Mouse (Mus musculus): Measurements from ENCODE around the gene Olfr1494. TPM values are rescaled to one million over a fixed set of nuclear protein-coding genes. Genes with fewer than 3 reads are reported as not detected.

The Olfr1494 gene
- total RNA-seq (2021) = not detected
- long read RNA-seq = 0 reads

- no peak for DNase-seq (ENCODE audit: low spot score in 2 of 2)
These were observed at the start of gene Olfr1494 for GRCm38 (mm10) chr19:13739428-13739827. Gene Olfr1494 (plus strand): TSS chr19:13739728.

- no peak for DNase-seq (ENCODE audit: low spot score in 2 of 2)
These were observed 42.6 kb upstream of the Olfr1494 start, which contains the start of gene Olfr1491 for GRCm38 (mm10) chr19:13696968-13697367. Gene Olfr1491 (plus strand): TSS chr19:13697268.

- DNase-seq (ENCODE audit: low spot score in 2 of 2) = no peak
These were observed 16.6 kb upstream of the Olfr1494 start, which contains the start of gene Olfr1493-ps1 for GRCm38 (mm10) chr19:13722978-13723377. Gene Olfr1493-ps1 (plus strand): TSS chr19:13723278.

- no peak for DNase-seq (ENCODE audit: low spot score in 2 of 2)
These were observed 9.8 kb downstream of the Olfr1494 start for GRCm38 (mm10) chr19:13749366-13749765.

GRCm38 (mm10) chr19:13764306-13764705 lies 24.8 kb downstream of the Olfr1494 start, which contains the start of gene Olfr1495:
Gene Olfr1495 (plus strand): TSS chr19:13764606.
- DNase-seq (ENCODE audit: low spot score in 2 of 2) = no peak

GRCm38 (mm10) chr19:13768565-13769276 lies 29.2 kb downstream of the Olfr1494 start:
- no peak for DNase-seq (ENCODE audit: low spot score in 2 of 2)

- no peak for DNase-seq (ENCODE audit: low spot score in 2 of 2)
These were observed 38.0 kb downstream of the Olfr1494 start, which contains the start of gene Olfr1496 for GRCm38 (mm10) chr19:13777578-13777977. Gene Olfr1496 (plus strand): TSS chr19:13777878.

- DNase-seq (ENCODE audit: low spot score in 2 of 2) = no peak
These were observed 58.6 kb downstream of the Olfr1494 start, which contains the start of gene Olfr1497 for GRCm38 (mm10) chr19:13798102-13798501. Gene Olfr1497 (minus strand): TSS chr19:13798202.

Other genes with a start within 250 kb of the Olfr1494 start
- gene Olfr1477, start 239.2 kb upstream of the Olfr1494 start, total RNA-seq (2021) = not detected
- not detected for gene Olfr1480, start 211.8 kb upstream of the Olfr1494 start, total RNA-seq (2021)
- not detected for gene Olfr1484, start 156.2 kb upstream of the Olfr1494 start, total RNA-seq (2021)
- not detected for gene Olfr1487, start 122.4 kb upstream of the Olfr1494 start, total RNA-seq (2021)
- not detected for gene Olfr1489, start 108.1 kb upstream of the Olfr1494 start, total RNA-seq (2021)
- gene Olfr1490, start 88.6 kb upstream of the Olfr1494 start, total RNA-seq (2021) = not detected
- not detected for gene Olfr1491, start 42.5 kb upstream of the Olfr1494 start, total RNA-seq (2021)
- gene Olfr1493-ps1, start 16.4 kb upstream of the Olfr1494 start, total RNA-seq (2021) = not detected
- not detected for gene Olfr1495, start 24.9 kb downstream of the Olfr1494 start, total RNA-seq (2021)
- gene Olfr1496, start 38.1 kb downstream of the Olfr1494 start, total RNA-seq (2021) = not detected
- gene Olfr1497, start 58.5 kb downstream of the Olfr1494 start, total RNA-seq (2021) = not detected
- not detected for gene Olfr1499, start 79.7 kb downstream of the Olfr1494 start, total RNA-seq (2021)
- gene Olfr1500, start 90.8 kb downstream of the Olfr1494 start, total RNA-seq (2021) = not detected
- gene Olfr1501, start 111.0 kb downstream of the Olfr1494 start, total RNA-seq (2021) = not detected
- gene Olfr1502, start 122.1 kb downstream of the Olfr1494 start, total RNA-seq (2021) = not detected
- not detected for gene Olfr1504, start 158.2 kb downstream of the Olfr1494 start, total RNA-seq (2021)
- gene Olfr1505, start 173.8 kb downstream of the Olfr1494 start, total RNA-seq (2021) = not detected